16 mouse cellular contexts compared by ENCODE assay signal in the genomic region with DNA sequence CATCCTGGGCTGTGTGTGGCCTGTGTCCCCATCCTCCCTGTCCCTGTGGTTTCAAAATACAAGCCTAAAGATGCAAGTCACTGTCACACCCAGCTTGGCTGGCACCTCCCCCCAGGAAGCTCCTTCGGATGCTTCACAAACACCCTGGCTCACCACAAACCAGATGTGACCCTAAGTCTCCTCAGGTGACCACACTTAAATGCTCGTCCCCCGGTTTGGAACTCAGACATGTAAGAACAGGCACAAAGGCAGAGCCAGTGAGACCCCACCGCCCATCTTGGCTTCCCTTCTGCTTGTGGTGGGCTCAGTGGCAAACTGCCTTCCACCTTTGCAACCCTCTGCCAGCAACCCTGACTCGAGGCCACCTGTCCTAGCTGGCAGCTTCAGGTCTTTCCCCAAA. TPM values are rescaled to one million over a fixed set of nuclear protein-coding genes. Genes with fewer than 3 reads are reported as not detected.
DNase-seq lines count a peak whose midpoint lies in the region; ATAC-seq lines count a peak whose summit lies in the region.
"Had no signal": no experiment of that assay in that cellular context is flagged by ENCODE, and none has a peak within 500 bp of the region (broad histone marks: within the 10 kb centered on the region; RNA-seq: fewer than 3 reads in every experiment).

No protein-coding gene starts in this region.

- H3K4me3 ChIP-seq in megakaryocyte, embryonic 14.5 days (replicated peaks), result peak overlapping the region; percentile 79
- H3K4me3 ChIP-seq: embryonic facial prominence, embryonic 13.5 days; forebrain, embryonic 15.5 days had no signal

- H3K9me3 ChIP-seq in megakaryocyte, embryonic 14.5 days, result no peaks in the 10 kb centered on the region
- H3K9me3 ChIP-seq: embryonic facial prominence, embryonic 13.5 days; forebrain, embryonic 15.5 days had no signal

- peaks cover 94% of the 10 kb centered on the region for H3K4me1 ChIP-seq in megakaryocyte, embryonic 14.5 days

- intact Hi-C loops in left cerebral cortex, postnatal 14 days (cut with DNase I), result no loop called here

- peaks cover 2% of the 10 kb centered on the region for H3K27me3 ChIP-seq in megakaryocyte, embryonic 14.5 days (replicated peaks)
- H3K27me3 ChIP-seq: embryonic facial prominence, embryonic 13.5 days; forebrain, embryonic 15.5 days had no signal

- DNase-seq in gastrocnemius, postnatal 10 days, result peak; percentile 4
- DNase-seq in gastrocnemius, adult 8-10 months (ENCODE audit: low spot score in 2 of 2), result no peak
- DNase-seq in A20 (ENCODE audit: low read depth, low spot score), result peak; percentile 30
- DNase-seq in frontal cortex, postnatal 10 days (ENCODE audit: low spot score in 2 of 2), result no peak
- no peak for DNase-seq in left cerebral cortex, postnatal 14 days (ENCODE audit: low spot score in 2 of 2)
- no peak for DNase-seq in frontal cortex, postnatal 36 days (ENCODE audit: low spot score in 2 of 2)
- DNase-seq: cerebellum, adult 9-11 months; gastrocnemius, postnatal 36 days; kidney, postnatal 14 days; right cerebral cortex, postnatal 14 days had no signal

- peaks cover 75% of the 10 kb centered on the region for H3K36me3 ChIP-seq in megakaryocyte, embryonic 14.5 days (replicated peaks; ENCODE audit: low read length)

- ATAC-seq in granulocyte monocyte progenitor cell, adult 5-6 weeks (replicated peaks; ENCODE audit: poor library complexity, severe bottlenecking), result peak; percentile 59
- ATAC-seq: forebrain, embryonic 15.5 days; lung, postnatal 0 days had no signal

RNA-seq across cellular contexts. Expression of gene Abtb1, which starts 6.7 kb away (rescaled TPM):
- 10 to 100 TPM; 15.6 to 17.9 TPM for total RNA-seq in gastrocnemius, postnatal 10 days (2021)
- total RNA-seq in gastrocnemius, adult 8-10 months (2022), result 10 to 100 TPM; 21.1 to 25.9 (median 22.0) TPM
- 19.7 and 21.6 TPM in 2 replicates for total RNA-seq in granulocyte monocyte progenitor cell, adult 5-6 weeks (2014; fragmentation: Nextera tagmentation)
- 22.3 and 35.6 TPM in 2 replicates for total RNA-seq in granulocyte monocyte progenitor cell, adult 5-6 weeks (2017)
- polyA plus RNA-seq in megakaryocyte, embryonic 14.5 days (2012; ENCODE audit: insufficient read depth, low replicate concordance), result 33.5 and 113 TPM in 2 replicates
- total RNA-seq in left cerebral cortex, postnatal 14 days (2021), result 10 to 100 TPM; 32.6 to 34.6 TPM

RNA-seq across cellular contexts. Expression of gene Podxl2, which starts 39.8 kb away (rescaled TPM):
- 10 to 100 TPM; 69.0 to 70.3 TPM for total RNA-seq in gastrocnemius, postnatal 10 days (2021)
- total RNA-seq in gastrocnemius, adult 8-10 months (2022), result 10 to 100 TPM; 66.1 to 68.8 (median 66.9) TPM
- not detected in 2 replicates for total RNA-seq in granulocyte monocyte progenitor cell, adult 5-6 weeks (2014; fragmentation: Nextera tagmentation)
- total RNA-seq in granulocyte monocyte progenitor cell, adult 5-6 weeks (2017), result not detected in 2 replicates
- polyA plus RNA-seq in megakaryocyte, embryonic 14.5 days (2012; ENCODE audit: insufficient read depth, low replicate concordance), result 1.2 and 3.2 TPM in 2 replicates
- total RNA-seq in left cerebral cortex, postnatal 14 days (2021), result 100 to 1,000 TPM; 191 to 243 TPM
- total RNA-seq: monocyte, adult 5-6 weeks had no signal

Comparison
In these comparisons a context has a peak if more than half of its experiments do, and no peak if none do; other contexts are left out.
1. DNase-seq: peak in gastrocnemius, postnatal 10 days (single experiment) and A20 (single experiment); none in gastrocnemius, adult 8-10 months (0 of 2), frontal cortex, postnatal 10 days (0 of 2), left cerebral cortex, postnatal 14 days (0 of 2) and frontal cortex, postnatal 36 days (0 of 2).
2. RNA of gene Podxl2, which starts 39.8 kb away (total RNA-seq): 191 to 243 TPM in left cerebral cortex, postnatal 14 days, 69.0 to 70.3 TPM in gastrocnemius, postnatal 10 days and 66.1 to 68.8 TPM in gastrocnemius, adult 8-10 months; not detected in granulocyte monocyte progenitor cell, adult 5-6 weeks; every median in the first group is over 10 times any median in the second.